Mouse (Mus musculus): ENCODE results near the gene Fchsd2.

- no peak for TF ChIP-seq CTCF (IDR thresholded peaks at IDR 0.05; ENCODE audit: low read depth, low read length)
- TF ChIP-seq POLR2A (IDR thresholded peaks at IDR 0.05; ENCODE audit: extremely low read depth, insufficient read depth, low read length) = no peak
These were observed 7.7 kb upstream of the Fchsd2 start for GRCm38 (mm10) chr7:101084816-101085456.
